Mouse (Mus musculus): ENCODE results near the gene Ccnjl.

The Ccnjl gene

DNA sequence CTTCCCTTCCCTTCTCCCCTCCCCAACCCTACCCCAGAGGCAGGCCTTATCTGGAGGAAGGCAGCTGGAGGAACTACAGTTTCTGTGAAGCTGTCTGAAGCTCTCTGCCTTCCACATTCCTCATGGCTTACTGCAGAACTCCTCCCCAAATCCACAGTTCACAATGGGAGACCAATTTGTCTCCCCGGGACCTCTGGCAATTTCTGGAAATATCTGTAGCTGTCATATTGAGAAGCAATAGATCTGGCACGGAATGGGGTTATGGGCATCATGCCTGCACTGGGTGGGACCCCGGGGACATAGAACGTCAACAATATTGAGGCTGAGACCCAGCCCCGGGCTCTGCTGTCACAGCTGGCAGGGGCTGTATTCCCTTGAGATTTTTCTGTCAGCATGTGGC is 89.3 kb downstream of the Ccnjl start:
- DNase-seq (ENCODE audit: extremely low spot score, low read depth, low spot score) = no peak

DNA sequence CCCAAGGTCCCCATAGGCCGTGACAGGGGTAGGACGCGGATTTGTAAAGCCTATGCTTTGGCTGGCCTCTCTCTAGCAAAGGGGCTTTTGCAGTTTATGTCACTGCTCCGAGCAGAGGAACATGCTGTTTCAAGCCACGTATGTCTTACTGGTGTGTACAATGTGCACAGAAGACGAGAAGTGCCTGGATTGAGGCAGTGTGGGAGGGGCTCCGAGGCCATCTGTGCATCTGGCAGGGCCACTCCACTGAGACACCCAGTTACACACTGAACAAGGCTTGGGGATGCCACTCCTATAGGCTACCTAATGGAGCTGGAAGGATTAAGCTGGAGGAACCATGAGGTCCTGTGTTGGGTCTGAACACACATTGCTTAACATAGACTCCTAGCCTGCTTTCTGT is 89.8 kb downstream of the Ccnjl start:
- no peak for DNase-seq (ENCODE audit: extremely low spot score, low read depth, low spot score)

DNA sequence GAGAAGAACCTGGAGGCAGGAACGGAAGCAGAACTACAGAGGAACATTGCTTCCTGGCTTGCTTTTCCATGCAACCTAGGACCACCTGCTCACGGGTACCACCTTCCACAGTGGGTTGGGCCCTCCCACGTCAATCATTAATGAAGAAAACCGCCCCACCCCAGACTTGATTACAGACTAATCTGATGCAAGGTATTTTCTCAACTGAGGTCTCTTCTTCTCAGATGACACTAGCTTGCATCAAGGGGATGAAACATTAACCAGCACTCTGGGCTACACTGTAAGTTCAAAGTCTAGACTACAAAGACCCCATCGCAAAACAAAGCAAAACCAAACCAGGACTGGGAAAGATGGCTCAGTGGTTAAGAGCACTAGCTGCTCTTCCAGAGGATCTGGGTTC is 93.2 kb downstream of the Ccnjl start:
- no peak for DNase-seq (ENCODE audit: extremely low spot score, low read depth, low spot score)

DNA sequence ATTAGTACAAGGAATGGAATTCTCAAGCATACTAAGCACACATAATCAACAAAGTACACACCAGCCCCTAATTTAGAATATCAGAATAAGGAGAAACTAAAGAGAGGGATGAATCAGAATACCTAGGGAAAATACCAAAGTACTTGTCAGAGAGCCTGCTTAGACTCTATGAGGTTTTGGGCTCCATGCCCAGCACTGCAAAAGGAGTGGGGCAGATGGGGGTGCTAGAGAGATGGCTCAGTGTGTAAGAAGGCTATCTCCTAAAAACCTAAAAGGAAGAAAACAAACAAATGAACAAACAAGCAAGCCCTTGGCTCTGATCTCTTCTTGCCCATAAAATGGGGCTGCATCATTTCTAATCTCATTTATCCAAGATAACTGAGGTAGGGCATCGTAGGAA is 95.8 kb downstream of the Ccnjl start:
- DNase-seq (ENCODE audit: extremely low spot score, low read depth, low spot score) = no peak

DNA sequence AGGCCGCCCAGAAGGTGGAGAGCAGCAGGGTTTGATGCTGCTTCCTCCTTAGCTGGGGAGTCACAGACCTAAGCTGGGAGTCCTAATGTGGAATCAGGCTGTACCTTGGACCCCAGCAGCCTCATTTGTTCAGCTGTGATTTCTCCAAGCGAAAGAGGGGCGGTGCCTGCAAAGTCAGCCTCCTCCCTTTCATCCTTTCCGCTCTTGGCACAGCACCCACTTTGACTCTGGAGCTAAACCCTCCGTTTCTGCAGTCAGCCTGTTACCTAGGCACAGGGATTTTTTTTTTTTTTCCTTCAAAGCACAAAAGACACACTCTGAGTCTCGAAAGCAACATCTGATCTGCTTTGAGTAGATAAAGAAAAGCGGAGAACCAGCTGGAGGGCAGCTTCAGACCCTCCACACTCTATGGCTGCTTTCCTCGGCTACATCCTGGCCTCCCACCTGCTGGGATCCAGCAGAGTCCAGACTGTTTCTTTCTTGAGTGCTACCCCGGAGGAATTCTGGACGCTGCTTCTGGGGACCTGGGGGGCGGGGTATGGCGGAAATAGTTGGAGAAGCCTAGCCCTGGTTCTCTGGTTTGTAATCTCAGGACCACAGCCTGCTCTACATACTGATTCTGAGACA is 97.8 kb downstream of the Ccnjl start:
- no peak for DNase-seq (ENCODE audit: extremely low spot score, low read depth, low spot score)

DNA sequence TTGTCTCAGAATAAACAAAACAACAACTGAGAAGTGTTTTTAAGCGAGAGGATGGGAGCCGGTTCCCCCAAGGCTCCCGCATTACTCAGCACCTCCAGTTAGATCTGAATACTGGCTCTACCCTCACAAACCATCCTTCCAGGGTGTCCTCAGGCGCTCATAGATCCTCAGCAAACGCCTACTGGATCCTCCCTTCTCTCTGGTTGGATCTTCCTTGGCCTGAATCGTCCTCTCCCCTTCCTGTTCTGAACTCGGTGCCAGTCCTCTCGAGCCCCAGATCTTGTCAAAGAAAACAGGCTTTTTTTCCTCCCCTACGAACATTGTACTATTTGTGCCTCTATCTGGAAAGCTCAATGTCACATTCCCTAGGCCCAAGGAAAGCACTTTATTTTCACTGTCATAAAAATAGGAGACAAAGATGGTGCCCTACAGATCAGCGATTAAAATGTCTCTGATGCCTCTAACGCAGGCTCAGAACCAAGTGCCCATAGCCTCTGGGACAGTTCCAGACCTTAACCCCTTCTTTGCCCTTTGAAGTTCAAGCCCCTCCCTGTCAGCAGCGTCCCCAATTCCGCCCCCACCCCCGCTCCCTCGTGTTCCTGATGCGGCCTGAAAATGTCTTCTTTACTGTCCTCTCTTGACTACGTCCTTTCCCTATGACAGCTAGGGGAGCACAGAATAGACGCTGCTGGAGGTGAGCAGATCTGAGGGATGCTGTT is 98.5 kb downstream of the Ccnjl start:
- DNase-seq (ENCODE audit: extremely low spot score, low read depth, low spot score) = no peak

DNA sequence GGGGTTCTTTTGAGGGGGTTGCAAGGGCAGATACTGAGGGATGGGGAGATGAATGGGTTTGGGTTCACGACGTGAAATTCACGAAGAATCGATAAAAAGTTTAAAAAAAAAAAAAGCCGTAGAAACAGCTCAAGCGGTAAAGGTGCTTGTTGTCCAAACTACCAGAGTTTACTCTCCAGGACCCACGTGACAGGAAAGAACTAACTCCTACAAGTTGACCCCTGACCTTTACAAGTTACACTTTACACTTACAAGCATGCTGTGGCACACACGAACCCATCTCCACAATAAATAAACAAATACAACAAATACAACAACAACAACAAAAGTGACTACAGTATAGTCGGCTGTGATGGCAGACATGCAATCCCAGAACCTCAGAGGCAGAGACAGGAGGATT is 103.1 kb downstream of the Ccnjl start:
- no peak for DNase-seq (ENCODE audit: extremely low spot score, low read depth, low spot score)

DNA sequence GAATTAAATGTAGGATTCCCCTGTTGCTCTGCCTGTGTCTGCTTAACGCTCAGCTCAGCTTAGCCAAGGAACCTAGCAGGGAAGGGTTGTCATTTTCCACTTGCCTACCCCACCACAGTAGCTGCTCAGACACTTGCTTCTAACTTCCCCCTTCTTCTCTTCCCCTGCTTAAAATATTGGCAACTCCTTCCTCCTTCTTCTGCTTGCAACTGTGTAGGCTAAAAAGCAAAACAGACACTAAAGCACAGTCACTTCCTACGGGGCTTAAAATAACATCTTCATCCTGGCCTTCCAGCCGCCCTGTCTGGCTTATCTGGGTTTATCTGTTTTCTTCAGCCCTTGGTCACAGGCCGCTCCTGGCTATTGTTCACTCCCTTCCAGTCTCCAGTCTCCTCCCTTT is 104.0 kb downstream of the Ccnjl start:
- no peak for DNase-seq (ENCODE audit: extremely low spot score, low read depth, low spot score)

DNA sequence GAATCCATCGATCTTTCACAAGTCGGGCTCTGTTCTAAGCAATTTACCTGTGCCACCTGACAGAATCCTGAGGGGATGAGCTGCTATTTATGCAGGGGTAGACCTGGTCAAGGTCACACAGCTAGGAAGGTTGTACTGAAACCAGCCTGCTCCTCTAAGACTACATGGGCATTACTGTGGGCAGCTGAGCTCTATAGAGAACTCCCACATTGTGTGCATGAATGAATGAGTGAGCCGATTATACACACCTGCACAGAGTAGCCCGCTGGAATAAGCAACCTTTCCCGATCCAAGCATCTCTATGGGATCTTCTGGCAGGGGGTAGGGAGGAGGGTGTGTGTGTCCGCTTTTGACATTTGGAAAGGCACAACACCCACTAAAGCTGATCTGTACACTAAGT is 104.6 kb downstream of the Ccnjl start:
- no peak for DNase-seq (ENCODE audit: extremely low spot score, low read depth, low spot score)

DNA sequence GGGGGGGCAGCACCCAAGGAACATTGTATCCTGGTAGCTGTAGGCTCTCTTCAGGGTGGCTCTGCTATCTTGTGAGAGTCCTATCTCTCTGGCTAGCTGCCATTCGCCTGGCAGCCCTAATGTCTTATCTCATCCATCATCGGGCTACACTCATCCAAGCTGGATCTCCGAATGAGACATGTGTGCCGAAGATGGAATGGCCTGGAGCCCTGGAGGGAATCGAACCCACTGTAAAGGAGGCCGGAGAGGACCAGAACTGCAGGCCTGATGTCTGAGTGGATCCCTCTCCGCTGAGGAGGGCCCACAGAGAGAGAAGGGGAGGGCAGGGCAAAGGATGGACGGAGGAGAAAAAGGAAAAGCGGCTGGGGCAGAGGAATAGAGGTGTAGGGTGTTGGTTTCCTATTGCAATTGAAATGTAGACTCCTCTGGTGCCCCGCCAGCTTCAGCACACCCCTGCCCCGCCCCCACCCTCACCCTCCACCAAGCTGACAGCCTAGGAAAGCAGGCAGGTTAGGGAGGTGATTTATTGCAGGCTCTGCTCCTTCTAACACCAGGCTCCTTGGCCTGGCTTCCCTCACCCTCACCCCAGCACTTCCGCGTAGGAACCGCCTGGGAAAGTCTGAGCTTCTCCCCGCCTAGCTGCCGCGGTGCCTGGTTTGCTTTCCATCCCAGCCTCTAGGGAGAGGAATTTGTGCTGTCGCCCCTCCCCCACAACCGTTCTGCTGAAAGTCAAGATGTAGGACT is 105.2 kb downstream of the Ccnjl start:
- DNase-seq (ENCODE audit: extremely low spot score, low read depth, low spot score) = peak; percentile 70

Data from hindlimb bud, embryonic 11.5 days (tissue).